Mouse (Mus musculus) brain, embryonic 14.5 days (tissue): Measurements from ENCODE around the gene Dtnb.

Experiments
- CTCF ChIP-seq: fragments of 200-500 bp; IDR thresholded peaks from 2 replicates; pipeline ENCODE4 v1.5.1; 2012; ENCODE audit warnings: inconsistent platforms, mild to moderate bottlenecking, moderate library complexity, borderline replicate concordance; ENCODE audit not compliant: insufficient read depth, insufficient read length; ENCODE audit errors: extremely low read depth
- POLR2A ChIP-seq: fragments of 200-500 bp; IDR thresholded peaks from 2 replicates; pipeline ENCODE4 v1.6.1; 2012; ENCODE audit warnings: mild to moderate bottlenecking, inconsistent platforms, borderline replicate concordance; ENCODE audit not compliant: poor library complexity, insufficient read depth, insufficient read length, severe bottlenecking; ENCODE audit errors: extremely low read depth

- TF ChIP-seq CTCF (no peak), POLR2A (no peak)
These were observed 120.7 kb downstream of the Dtnb start for GRCm38 (mm10) chr12:3692795-3693392.
